Mouse (Mus musculus) C2C12 (cell line): ENCODE measurements around the gene Rundc1. TPM values are rescaled to one million over a fixed set of nuclear protein-coding genes. Genes with fewer than 3 reads are reported as not detected.
"Not testable (repeated sequence)": the region's sequence is repeated elsewhere in the genome, so short reads cannot be mapped to it uniquely, and the experiment has no call there.

ENCODE experiments used
- H3K27me3 ChIP-seq: one replicate; pipeline ENCODE4 v1.6.1; 2011; ENCODE audit not compliant: control insufficient read depth, insufficient read depth, insufficient read length
- H3K36me3 ChIP-seq: one replicate; pipeline ENCODE4 v1.6.1; 2011; ENCODE audit not compliant: control insufficient read depth, insufficient read depth
- H3K4me3 ChIP-seq: one replicate; pipeline ENCODE4 v1.5.1; 2011; ENCODE audit warnings: mild to moderate bottlenecking, control low read depth; ENCODE audit not compliant: poor library complexity, insufficient read depth, severe bottlenecking
- H3K79me2 ChIP-seq: one replicate; pipeline ENCODE4 v1.6.1; 2011; ENCODE audit not compliant: control insufficient read depth, insufficient read depth
- H3K79me3 ChIP-seq: one replicate; pipeline ENCODE4 v1.6.1; 2011; ENCODE audit warnings: low read depth, control low read depth
- H3ac ChIP-seq: one replicate; pipeline ENCODE3; 2011; ENCODE audit warnings: low read depth; ENCODE audit not compliant: control insufficient read depth, insufficient read length
- CEBPB ChIP-seq: IDR thresholded peaks from one replicate; pipeline ENCODE4 v1.6.1; 2011; ENCODE audit warnings: low read depth, mild to moderate bottlenecking, control low read depth, moderate library complexity
- CTCF ChIP-seq: IDR thresholded peaks from one replicate; pipeline ENCODE4 v1.5.1; 2011; ENCODE audit not compliant: control insufficient read depth, insufficient read depth, insufficient read length
- FOSL1 ChIP-seq: IDR thresholded peaks from one replicate; pipeline ENCODE4 v1.8.0; 2011; ENCODE audit warnings: mild to moderate bottlenecking, low read length; ENCODE audit not compliant: poor library complexity, insufficient read depth, severe bottlenecking
- MAX ChIP-seq: IDR thresholded peaks from one replicate; pipeline ENCODE4 v1.6.1; 2011; ENCODE audit warnings: mild to moderate bottlenecking, control low read depth
- MYOD1 ChIP-seq: IDR thresholded peaks from one replicate; pipeline ENCODE4 v1.6.1; 2011; ENCODE audit warnings: low read depth; ENCODE audit not compliant: control insufficient read depth, insufficient read length
- MYOG ChIP-seq: IDR thresholded peaks from one replicate; pipeline ENCODE4 v1.6.1; 2011; ENCODE audit not compliant: control insufficient read depth, insufficient read length; ENCODE audit errors: extremely low read depth
- USF1 ChIP-seq: IDR thresholded peaks from one replicate; pipeline ENCODE4 v1.6.1; 2011; ENCODE audit warnings: low read depth, mild to moderate bottlenecking, control low read depth, moderate library complexity
- polyA plus RNA-seq: library from polyadenylated mRNA; unstranded; fragments of >200 nt; fragmentation: generic; extraction: Trizol; gene quantifications from one replicate; pipeline ENCODE4 v1.2.1, GENCODE M21; 2012; ENCODE audit warnings: missing spikeins

Gene Rundc1
- polyA plus RNA-seq, 1 experiment, result 10.4 TPM

DNA sequence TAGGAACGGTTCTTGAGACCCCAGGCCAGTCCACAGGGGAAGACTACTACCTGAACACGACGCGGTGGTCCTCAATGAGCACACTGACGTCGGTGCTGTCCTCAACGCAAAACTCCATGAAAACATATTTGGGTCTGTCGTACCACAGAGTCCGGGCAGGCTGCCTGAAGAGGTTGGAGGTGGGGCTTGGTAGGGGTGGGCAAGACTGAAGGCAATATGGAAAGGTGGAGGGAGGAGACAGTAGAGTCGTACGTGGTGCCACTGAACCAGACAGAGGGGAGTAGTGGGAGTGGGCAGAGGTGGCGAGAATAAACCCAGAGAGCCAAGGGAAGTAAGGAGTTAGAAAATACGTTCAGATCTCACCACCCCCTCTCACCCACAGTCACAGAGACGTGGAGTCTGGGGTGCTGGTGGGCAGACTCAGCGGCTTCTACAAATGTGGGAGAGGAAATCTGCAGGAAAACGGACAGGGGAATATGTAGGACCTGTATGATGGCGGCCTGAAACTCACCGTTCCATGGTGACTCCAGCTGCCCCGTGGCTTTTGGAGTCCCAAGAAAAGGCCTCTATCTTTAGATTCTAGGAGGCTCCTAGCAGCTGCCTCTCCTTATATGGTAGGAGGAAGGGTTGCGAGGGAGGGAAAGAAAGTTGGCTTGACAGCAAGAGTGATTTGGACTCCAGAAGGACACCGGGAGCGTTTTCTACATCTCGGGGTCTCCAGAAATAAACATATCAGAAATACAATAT lies 607 bp upstream of the Rundc1 start, which contains the start of gene Gm27029:
Gm27029 (minus strand) TSS at position 692 of the 747 bp plus-strand sequence.
- Histone ChIP-seq H3K4me3 (peak within 1 kb of the TSS; percentile 99), H3K36me3 (peaks cover 4% of the 10 kb centered on the region), H3K79me3 (peaks cover 16% of the 10 kb centered on the region), H3K27me3 (no peaks in the 10 kb centered on the region), H3K79me2 (peaks cover 40% of the 10 kb centered on the region), H3ac (peak within 1 kb of the TSS; percentile 75)
- TF ChIP-seq USF1 (no peak), MYOG (no peak), MAX (no peak), MYOD1 (no peak), FOSL1 (no peak), CTCF (no peak)

GRCm38 (mm10) chr11:101426165-101426564 lies 1.3 kb downstream of the Rundc1 start:
- TF ChIP-seq MYOD1 (no peak), USF1 (no peak), FOSL1 (no peak), MYOG (no peak), MAX (no peak)
- H3K79me2 ChIP-seq, result peaks cover 40% of the 10 kb centered on the region

GRCm38 (mm10) chr11:101431327-101431726 lies 6.4 kb downstream of the Rundc1 start:
- Histone ChIP-seq H3K79me2 (peaks cover 26% of the 10 kb centered on the region), H3K27me3 (no peaks in the 10 kb centered on the region), H3K4me3 (no peak overlapping the region), H3K79me3 (peaks cover 14% of the 10 kb centered on the region), H3ac (no peak overlapping the region), H3K36me3 (peaks cover 68% of the 10 kb centered on the region)
- no peak for TF ChIP-seq FOSL1
- no peak for TF ChIP-seq CTCF
- no peak for TF ChIP-seq MYOD1
- TF ChIP-seq MYOG, result no peak
- TF ChIP-seq CEBPB, result no peak
- TF ChIP-seq MAX, result no peak
- no peak for TF ChIP-seq USF1

More at GRCm38 (mm10) chr11:101426165-101426564, 1.3 kb downstream of the Rundc1 start:
- H3ac ChIP-seq, result no peak overlapping the region
- no peaks in the 10 kb centered on the region for H3K27me3 ChIP-seq
- peaks cover 22% of the 10 kb centered on the region for H3K36me3 ChIP-seq
- H3K79me3 ChIP-seq, result peaks cover 16% of the 10 kb centered on the region
- peak overlapping the region; percentile 99 for H3K4me3 ChIP-seq

DNA sequence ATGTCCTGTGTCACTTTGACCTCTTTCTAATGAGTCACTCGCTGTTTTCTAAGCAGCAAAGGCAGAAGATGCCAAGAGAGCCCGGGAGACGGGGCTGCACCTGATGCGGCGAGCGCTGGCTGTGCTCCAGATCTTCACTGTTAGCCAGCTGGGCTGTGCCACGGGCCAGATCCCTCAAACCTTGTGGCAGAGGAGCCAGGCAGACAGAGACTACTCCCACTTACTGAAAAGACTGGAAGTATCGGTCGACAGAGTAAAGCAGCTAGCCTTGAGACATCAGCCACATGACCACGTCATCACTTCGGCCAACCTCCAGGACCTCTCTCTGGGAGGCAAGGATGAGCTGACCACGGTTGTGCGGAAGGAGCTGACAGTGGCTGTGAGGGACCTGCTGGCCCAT lies 8.5 kb downstream of the Rundc1 start:
- Histone ChIP-seq H3K27me3 (no peaks in the 10 kb centered on the region), H3K4me3 (no peak overlapping the region), H3K79me2 (peaks cover 7% of the 10 kb centered on the region), H3K79me3 (peaks cover 4% of the 10 kb centered on the region), H3K36me3 (peaks cover 68% of the 10 kb centered on the region), H3ac (no peak overlapping the region)
- TF ChIP-seq MYOD1, result no peak
- TF ChIP-seq CEBPB, result no peak
- no peak for TF ChIP-seq MAX

GRCm38 (mm10) chr11:101435831-101436230 lies 10.9 kb downstream of the Rundc1 start:
- Histone ChIP-seq H3K4me3 (no peak overlapping the region), H3ac (no peak overlapping the region), H3K79me3 (no peaks in the 10 kb centered on the region), H3K36me3 (peaks cover 49% of the 10 kb centered on the region), H3K27me3 (no peaks in the 10 kb centered on the region), H3K79me2 (no peaks in the 10 kb centered on the region)
- TF ChIP-seq CTCF (no peak), MYOD1 (no peak), USF1 (no peak), FOSL1 (no peak), CEBPB (no peak), MAX (no peak), MYOG (no peak)

GRCm38 (mm10) chr11:101436916-101437315 lies 12.0 kb downstream of the Rundc1 start:
- peaks cover 38% of the 10 kb centered on the region for H3K36me3 ChIP-seq
- H3ac ChIP-seq, result no peak overlapping the region
- no peaks in the 10 kb centered on the region for H3K27me3 ChIP-seq
- TF ChIP-seq FOSL1 (no peak), MYOG (no peak), USF1 (no peak), CTCF (no peak), MAX (no peak), CEBPB (no peak)
- no peaks in the 10 kb centered on the region for H3K79me3 ChIP-seq
- no peak overlapping the region for H3K4me3 ChIP-seq
- no peaks in the 10 kb centered on the region for H3K79me2 ChIP-seq

GRCm38 (mm10) chr11:101438006-101438405 lies 13.1 kb downstream of the Rundc1 start:
- not testable (repeated sequence) for H3K27me3 ChIP-seq, H3K79me3 ChIP-seq, H3ac ChIP-seq, H3K79me2 ChIP-seq, H3K4me3 ChIP-seq
- peaks cover 34% of the 10 kb centered on the region for H3K36me3 ChIP-seq

DNA sequence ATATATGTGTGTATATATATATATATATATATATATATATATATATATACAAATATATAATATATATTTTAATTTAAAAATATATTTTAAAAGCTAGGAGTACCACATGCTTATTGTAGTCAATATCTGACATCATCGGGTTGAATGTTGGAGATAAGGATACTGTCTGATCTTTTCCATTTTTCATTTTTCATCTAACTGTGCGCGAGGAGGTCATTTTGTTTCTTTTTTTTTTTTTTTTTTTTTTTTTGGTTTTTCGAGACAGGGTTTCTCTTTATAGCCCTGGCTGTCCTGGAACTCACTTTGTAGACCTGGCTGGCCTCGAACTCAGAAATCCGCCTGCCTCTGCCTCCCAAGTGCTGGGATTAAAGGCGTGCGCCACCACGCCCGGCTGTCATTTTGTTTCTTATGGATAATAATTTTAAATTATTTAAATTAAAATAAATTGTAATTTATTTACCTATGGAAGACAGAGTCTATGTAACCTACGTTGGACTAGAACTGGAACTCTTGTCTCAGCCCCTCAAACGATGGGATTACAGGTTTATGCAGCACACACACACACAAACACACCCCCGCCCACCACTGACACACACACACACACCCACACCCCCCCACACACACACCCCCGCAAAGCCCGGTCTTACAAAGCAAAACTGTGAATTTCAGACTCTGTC lies 16.7 kb downstream of the Rundc1 start:
- Histone ChIP-seq H3K4me3 (peak overlapping the region; percentile 21), H3K79me3 (peaks cover 29% of the 10 kb centered on the region), H3K36me3 (peaks cover 37% of the 10 kb centered on the region), H3K79me2 (peaks cover 34% of the 10 kb centered on the region)
- not testable (repeated sequence) for H3ac ChIP-seq, H3K27me3 ChIP-seq
